Mouse (Mus musculus) liver, adult 2 months (tissue): Measurements from ENCODE around the gene Tspan17.

Experiments
- CTCF ChIP-seq: fragments of 200-500 bp; IDR thresholded peaks from 2 replicates; pipeline ENCODE4 v1.5.1; 2011; ENCODE audit warnings: low read depth, low read length, control low read depth
- POLR2A ChIP-seq: fragments of 200-500 bp; IDR thresholded peaks from 2 replicates; pipeline ENCODE4 v1.6.1; 2011; ENCODE audit warnings: low read length, control low read depth; ENCODE audit not compliant: insufficient read depth; ENCODE audit errors: extremely low read depth

DNA sequence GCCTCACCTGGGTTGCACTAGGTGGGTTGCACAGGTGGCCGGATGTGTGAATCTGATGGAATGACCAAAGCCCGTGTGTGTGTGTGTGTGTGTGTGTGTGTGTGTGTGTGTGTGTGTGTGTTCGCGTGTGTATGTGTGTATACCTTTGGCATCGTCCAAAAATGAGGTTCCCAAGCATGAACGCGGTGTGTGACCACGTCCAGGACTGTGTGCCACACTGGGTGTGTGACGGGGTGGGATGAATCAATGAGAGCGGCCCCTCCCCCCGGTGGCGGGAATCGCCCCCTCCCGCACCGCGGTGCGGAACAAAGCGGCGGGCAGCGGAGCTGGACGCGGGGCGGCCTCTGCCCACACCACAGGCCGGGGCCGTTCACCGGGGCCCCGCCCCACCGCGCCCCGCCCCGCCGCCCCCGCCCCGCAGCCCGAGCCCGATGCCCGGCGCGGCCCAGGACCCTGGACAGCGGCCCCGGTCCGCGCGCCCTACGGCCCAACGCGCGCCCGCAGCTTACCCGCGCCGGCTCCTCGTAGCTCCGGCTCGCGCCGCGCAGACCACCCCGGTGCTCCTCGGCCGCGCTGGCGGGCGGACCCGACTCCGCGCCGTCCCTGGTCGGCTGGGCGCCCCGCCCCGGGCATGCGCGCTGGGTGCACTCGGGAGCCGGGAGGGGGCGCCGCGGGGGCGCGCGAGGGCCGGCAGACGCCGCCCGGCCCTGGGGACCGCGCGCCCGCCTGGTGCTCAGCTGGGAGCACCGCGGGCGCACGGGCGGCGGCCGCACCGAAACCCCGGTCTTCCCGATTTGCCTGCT lies 39.9 kb upstream of the Tspan17 start:
- TF ChIP-seq CTCF (no peak), POLR2A (no peak)
